Mouse (Mus musculus) MEL (cell line): Measurements from ENCODE around the gene Traf1. TPM values are rescaled to one million over a fixed set of nuclear protein-coding genes. Genes with fewer than 3 reads are reported as not detected.

Experiments used
- DNase-seq: peaks from one replicate; pipeline ENCODE4 v3.0.0; 2011; ENCODE audit warnings: low read depth, low spot score
- H3K27ac ChIP-seq: 2 replicates; pipeline ENCODE4 v1.5.1; 2012; ENCODE audit warnings: low read depth, mild to moderate bottlenecking, control low read depth, low read length, moderate library complexity; ENCODE audit not compliant: control insufficient read depth
- H3K27me3 ChIP-seq, 2 experiments: fragments of 150-350 bp in 1 of 2; sonication (generic) in 1 of 2; 2 replicates each; pipeline ENCODE4 v1.6.1; 2012; ENCODE audit warnings: low read length in 2 of 2, mild to moderate bottlenecking in 2 of 2, improper control_type of control experiment in 1 of 2, moderate library complexity in 1 of 2; ENCODE audit not compliant: insufficient read depth in 2 of 2, control insufficient read depth in 1 of 2
- H3K36me3 ChIP-seq, 2 experiments: 2 replicates each; pipeline ENCODE4 v1.6.1; 2012 to 2014; ENCODE audit warnings: low read length in 2 of 2, improper control_type of control experiment in 1 of 2, inconsistent platforms in 1 of 2, mild to moderate bottlenecking in 1 of 2; ENCODE audit not compliant: insufficient read depth in 2 of 2, control insufficient read depth in 1 of 2
- H3K4me1 ChIP-seq, 2 experiments: fragments of 150-350 bp in 1 of 2; sonication (generic) in 1 of 2; 2 replicates each; pipeline ENCODE4 v1.6.1; 2012; ENCODE audit warnings: low read length in 2 of 2, improper control_type of control experiment in 1 of 2, mild to moderate bottlenecking in 1 of 2; ENCODE audit not compliant: insufficient read depth in 2 of 2, control insufficient read depth in 1 of 2
- H3K4me3 ChIP-seq, 2 experiments: fragments of 150-350 bp in 1 of 2; sonication (generic) in 1 of 2; 2 replicates each; pipeline ENCODE4 v1.5.1; 2012; ENCODE audit warnings: low read depth in 2 of 2, low read length in 2 of 2, mild to moderate bottlenecking in 2 of 2, moderate library complexity in 2 of 2, control low read depth in 1 of 2, improper control_type of control experiment in 1 of 2; ENCODE audit not compliant: control insufficient read depth in 1 of 2, insufficient read depth in 1 of 2
- H3K79me2 ChIP-seq: 2 replicates; pipeline ENCODE4 v1.6.1; 2012; ENCODE audit warnings: mild to moderate bottlenecking, low read length, moderate library complexity; ENCODE audit not compliant: control insufficient read depth, poor library complexity, insufficient read depth
- H3K9ac ChIP-seq: 2 replicates; pipeline ENCODE4 v1.6.1; 2012; ENCODE audit warnings: low read depth, mild to moderate bottlenecking, control low read depth, low read length, moderate library complexity; ENCODE audit not compliant: control insufficient read depth, poor library complexity, severe bottlenecking
- H3K9me3 ChIP-seq: fragments of 150-350 bp; sonication (generic); replicated peaks from 2 replicates; pipeline ENCODE4 v1.6.1; 2012; ENCODE audit warnings: mild to moderate bottlenecking, low read length, improper control_type of control experiment, moderate library complexity; ENCODE audit not compliant: insufficient read depth
- CHD2 ChIP-seq: IDR thresholded peaks from 2 replicates; pipeline ENCODE4 v1.6.1; 2011; ENCODE audit warnings: low read length, improper control_type of control experiment
- CTCF ChIP-seq, 3 experiments: IDR thresholded peaks in 2 of 3; conservative IDR thresholded peaks in 1 of 3; 2 replicates each; pipeline ENCODE4 v1.5.1; 2011 to 2012; ENCODE audit warnings: low read length in 3 of 3, low read depth in 2 of 3, mild to moderate bottlenecking in 2 of 3, improper control_type of control experiment in 1 of 3, inconsistent platforms in 1 of 3, mixed read lengths in 1 of 3, moderate library complexity in 1 of 3; ENCODE audit not compliant: control insufficient read depth in 1 of 3, insufficient read depth in 1 of 3, poor library complexity in 1 of 3, severe bottlenecking in 1 of 3
- E2F4 ChIP-seq: IDR thresholded peaks from 2 replicates; pipeline ENCODE4 v1.6.1; 2011; ENCODE audit warnings: low read depth, low read length, improper control_type of control experiment, borderline replicate concordance
- ETS1 ChIP-seq: IDR thresholded peaks from 2 replicates; pipeline ENCODE4 v1.6.1; 2012; ENCODE audit warnings: low read depth, mild to moderate bottlenecking, inconsistent platforms, low read length, improper control_type of control experiment, moderate library complexity
- GATA1 ChIP-seq: IDR thresholded peaks from 2 replicates; pipeline ENCODE4 v1.6.1; 2011; ENCODE audit warnings: low read depth, low read length, improper control_type of control experiment
- HCFC1 ChIP-seq: IDR thresholded peaks from 2 replicates; pipeline ENCODE4 v1.6.1; 2012; ENCODE audit warnings: low read depth, mild to moderate bottlenecking, inconsistent platforms, low read length, improper control_type of control experiment, moderate library complexity
- MEF2A ChIP-seq: IDR thresholded peaks from 2 replicates; pipeline ENCODE4 v1.6.1; 2014; ENCODE audit warnings: low read depth, mild to moderate bottlenecking, inconsistent platforms, low read length, improper control_type of control experiment; ENCODE audit not compliant: poor library complexity, insufficient replicate concordance, severe bottlenecking; ENCODE audit errors: extremely low read depth
- NRF1 ChIP-seq: IDR thresholded peaks from 2 replicates; pipeline ENCODE4 v1.6.1; 2014; ENCODE audit warnings: low read depth, mild to moderate bottlenecking, inconsistent platforms, low read length, improper control_type of control experiment, moderate library complexity; ENCODE audit not compliant: poor library complexity, insufficient read depth, severe bottlenecking
- POLR2A ChIP-seq, 2 experiments: IDR thresholded peaks; 2 replicates each; pipeline ENCODE4 v1.6.1; 2011 to 2012; ENCODE audit warnings: low read length in 2 of 2, mild to moderate bottlenecking in 2 of 2, control low read depth in 1 of 2, improper control_type of control experiment in 1 of 2, low read depth in 1 of 2, moderate library complexity in 1 of 2; ENCODE audit not compliant: control insufficient read depth in 1 of 2, insufficient read depth in 1 of 2, poor library complexity in 1 of 2
- POLR2AphosphoS2 ChIP-seq: IDR thresholded peaks from 2 replicates; pipeline ENCODE4 v1.6.1; 2011; ENCODE audit warnings: low read length, improper control_type of control experiment
- RAD21 ChIP-seq: IDR thresholded peaks from 2 replicates; pipeline ENCODE4 v1.6.1; 2011; ENCODE audit warnings: mild to moderate bottlenecking, low read depth, low read length, improper control_type of control experiment
- TAL1 ChIP-seq: IDR thresholded peaks from 2 replicates; pipeline ENCODE4 v1.6.1; 2012; ENCODE audit warnings: mild to moderate bottlenecking, inconsistent platforms, low read length, moderate library complexity, mixed read lengths
- TBP ChIP-seq: IDR thresholded peaks from 2 replicates; pipeline ENCODE4 v1.8.0; 2011; ENCODE audit warnings: low read depth, low read length, improper control_type of control experiment
- TCF12 ChIP-seq: IDR thresholded peaks from 2 replicates; pipeline ENCODE4 v1.6.1; 2014; ENCODE audit warnings: low read depth, mild to moderate bottlenecking, inconsistent platforms, low read length, improper control_type of control experiment, moderate library complexity
- USF1 ChIP-seq: IDR thresholded peaks from 2 replicates; pipeline ENCODE4 v1.6.1; 2014; ENCODE audit warnings: low read depth, mild to moderate bottlenecking, inconsistent platforms, low read length, improper control_type of control experiment, moderate library complexity
- USF2 ChIP-seq, 2 experiments: IDR thresholded peaks; 2 replicates each; pipeline ENCODE4 v1.6.1; 2011 to 2012; ENCODE audit warnings: improper control_type of control experiment in 2 of 2, low read length in 2 of 2, borderline replicate concordance in 1 of 2, inconsistent platforms in 1 of 2, low read depth in 1 of 2, mild to moderate bottlenecking in 1 of 2; ENCODE audit not compliant: insufficient read depth in 1 of 2
- ZC3H11A ChIP-seq: IDR thresholded peaks from 2 replicates; pipeline ENCODE4 v1.6.1; 2012; ENCODE audit warnings: low read depth, mild to moderate bottlenecking, inconsistent platforms, low read length, improper control_type of control experiment
- ZKSCAN1 ChIP-seq: IDR thresholded peaks from 2 replicates; pipeline ENCODE4 v1.6.1; 2012; ENCODE audit warnings: low read depth, mild to moderate bottlenecking, inconsistent platforms, low read length, improper control_type of control experiment, moderate library complexity
- ZMIZ1 ChIP-seq: IDR thresholded peaks from 2 replicates; pipeline ENCODE4 v1.6.1; 2012; ENCODE audit warnings: low read depth, mild to moderate bottlenecking, inconsistent platforms, low read length, improper control_type of control experiment, moderate library complexity
- polyA plus RNA-seq, 2 experiments: library from polyadenylated mRNA; stranded (reverse) in 1 of 2; unstranded in 1 of 2; fragments of >175 nt in 1 of 2; fragments of >200 nt in 1 of 2; gene quantifications; 2 replicates each; pipeline versions ENCODE4 v1.2.1 to v1.2.4; 2012; ENCODE audit warnings: low replicate concordance in 2 of 2, low read depth in 1 of 2; ENCODE audit not compliant: insufficient read length in 2 of 2, insufficient read depth in 1 of 2, missing spikeins in 1 of 2
- total RNA-seq: library from RNA; depleted of rRNA; stranded (reverse); fragments of 300-350 nt; gene quantifications from 2 replicates; pipeline ENCODE4 v1.2.3, GENCODE M21; 2012

Traf1 gene
- total and polyA plus RNA-seq, 3 experiments: 0.03 to 0.04 TPM; not detected in 1

DNA sequence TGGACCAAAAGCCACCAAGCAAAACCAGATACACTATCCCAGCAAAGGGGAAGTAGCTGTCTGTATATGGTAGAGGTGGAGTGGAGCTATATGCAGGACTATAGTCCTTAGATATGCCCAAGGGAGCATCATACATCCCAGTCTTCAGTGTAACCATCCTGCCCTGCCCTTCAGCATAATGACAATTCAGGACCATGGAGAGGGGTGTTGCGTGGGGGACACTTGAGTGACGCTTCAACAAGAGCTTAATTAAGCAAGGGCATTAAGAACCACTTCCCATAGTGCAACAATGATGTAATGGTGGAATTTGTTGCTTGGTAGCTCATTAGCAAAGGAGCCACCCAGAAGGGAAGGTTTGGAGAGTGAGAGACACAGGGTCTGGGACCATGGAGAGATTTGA, 12.9 kb downstream of the Traf1 start:
- peaks cover 0 to 8% of the 10 kb centered on the region in 2 experiments; a peak in 1 of 4 replicates for H3K4me1 ChIP-seq
- no peaks in the 10 kb centered on the region for H3K9me3 ChIP-seq
- peak; percentile 69 for DNase-seq
- H3K4me3 ChIP-seq: no peak overlapping the region
- no peak overlapping the region for H3K27ac ChIP-seq
- TF ChIP-seq RAD21 (no peak), TAL1 (no peak), TBP (no peak), CTCF (IDR thresholded peaks at IDR 0.05 in 2 of 3, conservative IDR thresholded peaks at IDR 0.05 in 1 of 3; ENCODE audit: control insufficient read depth in 1 of 3, insufficient read depth in 1 of 3, low read depth in 2 of 3, low read length in 3 of 3, poor library complexity in 1 of 3, severe bottlenecking in 1 of 3) (no peak), MEF2A (no peak), GATA1 (no peak)
- no peaks in the 10 kb centered on the region for H3K79me2 ChIP-seq
- H3K9ac ChIP-seq: no peak overlapping the region
- H3K27me3 ChIP-seq: peaks cover 0 to 2% of the 10 kb centered on the region in 2 experiments; a peak in 2 of 4 replicates
- no peaks in the 10 kb centered on the region for H3K36me3 ChIP-seq

DNA sequence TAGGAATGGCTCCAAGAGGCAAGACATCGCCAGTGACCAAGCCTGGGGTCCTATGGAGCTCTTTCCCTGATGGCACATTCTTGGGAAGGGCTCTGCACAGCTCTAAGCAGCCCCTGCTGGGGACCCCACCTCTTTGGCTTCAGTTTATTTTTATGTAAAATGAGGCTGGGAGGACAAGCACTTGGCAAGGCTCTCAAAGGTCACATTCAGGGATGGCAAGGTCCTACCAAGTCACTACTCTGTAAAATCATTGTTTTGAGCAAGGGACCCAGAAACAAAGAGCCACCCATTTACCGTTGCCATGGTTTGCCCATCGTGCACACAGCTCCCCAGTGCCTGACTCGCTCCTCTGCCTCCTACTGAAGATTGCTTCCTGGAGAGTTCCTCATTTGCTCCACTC, 15.5 kb downstream of the Traf1 start:
- no peak overlapping the region for H3K27ac ChIP-seq
- no peaks in the 10 kb centered on the region for H3K36me3 ChIP-seq
- TF ChIP-seq ETS1 (no peak), ZKSCAN1 (no peak), USF1 (no peak), ZMIZ1 (no peak), USF2 (IDR thresholded peaks at IDR 0.05; ENCODE audit: borderline replicate concordance in 1 of 2, insufficient read depth in 1 of 2, low read depth in 1 of 2, low read length in 2 of 2) (no peak), POLR2AphosphoS2 (no peak), E2F4 (no peak), GATA1 (no peak), CTCF (IDR thresholded peaks at IDR 0.05 in 2 of 3, conservative IDR thresholded peaks at IDR 0.05 in 1 of 3; ENCODE audit: control insufficient read depth in 1 of 3, insufficient read depth in 1 of 3, low read depth in 2 of 3, low read length in 3 of 3, poor library complexity in 1 of 3, severe bottlenecking in 1 of 3) (no peak), POLR2A (IDR thresholded peaks at IDR 0.05; ENCODE audit: control insufficient read depth in 1 of 2, insufficient read depth in 1 of 2, low read depth in 1 of 2, low read length in 2 of 2, poor library complexity in 1 of 2) (no peak), NRF1 (no peak), CHD2 (no peak), TAL1 (no peak), HCFC1 (no peak), ZC3H11A (no peak), TCF12 (no peak)

More for the DNA sequence above, 15.5 kb downstream of the Traf1 start:
- H3K9ac ChIP-seq: no peak overlapping the region
- H3K79me2 ChIP-seq: no peaks in the 10 kb centered on the region
- H3K9me3 ChIP-seq: no peaks in the 10 kb centered on the region
- H3K27me3 ChIP-seq: peaks cover 2 to 12% of the 10 kb centered on the region in 2 experiments; a peak in 3 of 4 replicates
- no peaks in the 10 kb centered on the region for H3K4me1 ChIP-seq
- H3K4me3 ChIP-seq: no peak overlapping the region
- DNase-seq: no peak
